Mouse (Mus musculus): Measurements from ENCODE around the gene Gp2. TPM values are rescaled to one million over a fixed set of nuclear protein-coding genes. Genes with fewer than 3 reads are reported as not detected.

Gene Gp2
- total and polyA plus RNA-seq, 3 experiments, result not detected

GRCm38 (mm10) chr7:119427180-119427616, 31.9 kb downstream of the Gp2 start:
- no peaks in the 10 kb centered on the region for H3K9me3 ChIP-seq (replicated peaks; ENCODE audit: low read length)
- TF ChIP-seq TCF12 (IDR thresholded peaks at IDR 0.05; ENCODE audit: low read depth, low read length), result no peak
- TF ChIP-seq IRF4 (IDR thresholded peaks at IDR 0.05; ENCODE audit: low read depth, low read length), result no peak
- no peak for TF ChIP-seq NELFE (IDR thresholded peaks at IDR 0.05; ENCODE audit: low read depth, low read length)
- peak; percentile 86 for TF ChIP-seq RAD21 (IDR thresholded peaks at IDR 0.05; ENCODE audit: low read depth, low read length)
- no peak for TF ChIP-seq JUN (IDR thresholded peaks at IDR 0.05; ENCODE audit: insufficient read depth, low read depth, low read length)
- TF ChIP-seq SMC3 (IDR thresholded peaks at IDR 0.05; ENCODE audit: low read depth, low read length), result peak; percentile 56
- peak; percentile 63 to 85; a peak in 3 of 4 replicates for TF ChIP-seq CTCF (conservative IDR thresholded peaks at IDR 0.05 in 1 of 2, IDR thresholded peaks at IDR 0.05 in 1 of 2; ENCODE audit: low read depth in 2 of 2, low read length in 2 of 2)
- TF ChIP-seq ZKSCAN1 (IDR thresholded peaks at IDR 0.05; ENCODE audit: borderline replicate concordance, low read depth, low read length), result no peak
- TF ChIP-seq ZNF384 (IDR thresholded peaks at IDR 0.05; ENCODE audit: low read depth, low read length), result no peak
- TF ChIP-seq TBP (conservative IDR thresholded peaks at IDR 0.05; ENCODE audit: low read depth, low read length), result no peak
- no peak for TF ChIP-seq NRF1 (IDR thresholded peaks at IDR 0.05; ENCODE audit: low read depth, low read length)
- no peak for TF ChIP-seq ZMIZ1 (IDR thresholded peaks at IDR 0.05; ENCODE audit: low read depth, low read length)
- TF ChIP-seq KAT2A (IDR thresholded peaks at IDR 0.05; ENCODE audit: insufficient replicate concordance, low read length), result no peak
- TF ChIP-seq SIN3A (IDR thresholded peaks at IDR 0.05; ENCODE audit: low read length), result no peak
- dilution Hi-C loops (cut with MboI; ENCODE audit: extremely low pct_ligation_motif_present, extremely low pct_unique_long_range_greater_than_20kb, low sequenced_read_pairs) (no loop called here), in situ Hi-C loops (cut with MboI; ENCODE audit: low pct_ligation_motif_present, low pct_unique_long_range_greater_than_20kb, low sequenced_read_pairs) (loop anchor here (10.0 kb wide), 1 partner anchor 412 kb away; no protein-coding TSS in a partner anchor)
- peaks cover 72% of the 10 kb centered on the region for H3K27me3 ChIP-seq (replicated peaks)
- H3K36me3 ChIP-seq (replicated peaks in 1 of 2; ENCODE audit: control insufficient read depth in 1 of 2, insufficient read depth in 1 of 2, low read length in 1 of 2), result no peaks in the 10 kb centered on the region
- no peaks in the 10 kb centered on the region for H3K79me2 ChIP-seq (replicated peaks; ENCODE audit: control insufficient read depth, extremely low read depth, insufficient read depth, poor library complexity, severe bottlenecking)
- no peak overlapping the region for H3K4me2 ChIP-seq (ENCODE audit: insufficient read depth, low read depth, poor library complexity, severe bottlenecking)
- no peaks in the 10 kb centered on the region for H3K4me1 ChIP-seq (ENCODE audit: control insufficient read depth in 1 of 2, insufficient read depth in 2 of 2)
- DNase-seq (ENCODE audit: extremely low read depth), result peak; percentile 61
- H3K9ac ChIP-seq (ENCODE audit: insufficient read depth, low read depth), result no peak overlapping the region
- no peak overlapping the region for H3K27ac ChIP-seq (ENCODE audit: insufficient read depth, low read depth)
- no peak overlapping the region for H3K4me3 ChIP-seq (replicated peaks in 1 of 3; ENCODE audit: low read depth in 2 of 3, low read length in 2 of 3, poor library complexity in 1 of 3)

- dilution Hi-C loops (cut with MboI; ENCODE audit: extremely low pct_ligation_motif_present, extremely low pct_unique_long_range_greater_than_20kb, low sequenced_read_pairs), result no loop called here
Observed at GRCm38 (mm10) chr7:119420730-119421129, 38.4 kb downstream of the Gp2 start.

More at GRCm38 (mm10) chr7:119420730-119421129, 38.4 kb downstream of the Gp2 start:
- no peak overlapping the region for H3K27ac ChIP-seq (ENCODE audit: insufficient read depth, low read depth)
- H3K9me3 ChIP-seq (replicated peaks; ENCODE audit: low read length), result no peaks in the 10 kb centered on the region
- no peak overlapping the region for H3K9ac ChIP-seq (ENCODE audit: insufficient read depth, low read depth)
- in situ Hi-C loops (cut with MboI; ENCODE audit: low pct_ligation_motif_present, low pct_unique_long_range_greater_than_20kb, low sequenced_read_pairs), result loop anchor here (10.0 kb wide), 1 partner anchor 406 kb away; no protein-coding TSS in a partner anchor
- DNase-seq (ENCODE audit: extremely low read depth), result no peak
- H3K36me3 ChIP-seq (replicated peaks in 1 of 2; ENCODE audit: control insufficient read depth in 1 of 2, insufficient read depth in 1 of 2, low read length in 1 of 2), result no peaks in the 10 kb centered on the region
- no peak for TF ChIP-seq HCFC1 (IDR thresholded peaks at IDR 0.05; ENCODE audit: low read depth, low read length)
- TF ChIP-seq BHLHE40 (IDR thresholded peaks at IDR 0.05; ENCODE audit: low read depth, low read length), result no peak
- no peak for TF ChIP-seq MAFK (IDR thresholded peaks at IDR 0.05; ENCODE audit: insufficient replicate concordance, low read length)
- no peak for TF ChIP-seq E2F4 (IDR thresholded peaks at IDR 0.05; ENCODE audit: insufficient replicate concordance, low read depth, low read length)
- no peak for TF ChIP-seq POLR2AphosphoS2 (IDR thresholded peaks at IDR 0.05; ENCODE audit: low read depth, low read length)
- TF ChIP-seq KAT2A (IDR thresholded peaks at IDR 0.05; ENCODE audit: insufficient replicate concordance, low read length), result no peak
- no peak for TF ChIP-seq JUND (conservative IDR thresholded peaks at IDR 0.05; ENCODE audit: low read depth, low read length)
- no peak for TF ChIP-seq IRF4 (IDR thresholded peaks at IDR 0.05; ENCODE audit: low read depth, low read length)
- TF ChIP-seq GABPA (IDR thresholded peaks at IDR 0.05; ENCODE audit: insufficient replicate concordance, low read depth, low read length), result no peak
- no peak for TF ChIP-seq CHD1 (IDR thresholded peaks at IDR 0.05; ENCODE audit: low read depth, low read length)
- no peak for TF ChIP-seq TCF12 (IDR thresholded peaks at IDR 0.05; ENCODE audit: low read depth, low read length)
- TF ChIP-seq ELF1 (IDR thresholded peaks at IDR 0.05; ENCODE audit: low read depth, low read length), result no peak
- TF ChIP-seq ZNF384 (IDR thresholded peaks at IDR 0.05; ENCODE audit: low read depth, low read length), result no peak
- no peak for TF ChIP-seq NELFE (IDR thresholded peaks at IDR 0.05; ENCODE audit: low read depth, low read length)
- TF ChIP-seq SIN3A (IDR thresholded peaks at IDR 0.05; ENCODE audit: low read length), result no peak
- no peak for TF ChIP-seq ETS1 (conservative IDR thresholded peaks at IDR 0.05; ENCODE audit: low read depth, low read length)
- H3K4me3 ChIP-seq (replicated peaks in 1 of 3; ENCODE audit: low read depth in 2 of 3, low read length in 2 of 3, poor library complexity in 1 of 3), result no peak overlapping the region
- peaks cover 69% of the 10 kb centered on the region for H3K27me3 ChIP-seq (replicated peaks)
- H3K79me2 ChIP-seq (replicated peaks; ENCODE audit: control insufficient read depth, extremely low read depth, insufficient read depth, poor library complexity, severe bottlenecking), result no peaks in the 10 kb centered on the region
- no peak overlapping the region for H3K4me2 ChIP-seq (ENCODE audit: insufficient read depth, low read depth, poor library complexity, severe bottlenecking)
- no peaks in the 10 kb centered on the region for H3K4me1 ChIP-seq (ENCODE audit: control insufficient read depth in 1 of 2, insufficient read depth in 2 of 2)

Data from CH12.LX (cell line).